Mouse (Mus musculus) lung, embryonic 14.5 days (tissue): ENCODE results near the gene Cyp2a4. TPM values are rescaled to one million over a fixed set of nuclear protein-coding genes. Genes with fewer than 3 reads are reported as not detected.
"Not testable (repeated sequence)": the region's sequence is repeated elsewhere in the genome, so short reads cannot be mapped to it uniquely, and the experiment has no call there.

Experiments used
- ATAC-seq: fragments of 200-750 bp; cut with Nextera tagmentation; 2 replicates; pipeline ENCODE4 v1.8.0; 2017; ENCODE audit warnings: mild to moderate bottlenecking, moderate TSS enrichment, moderate library complexity; ENCODE audit not compliant: insufficient read depth
- DNase-seq: peaks from one replicate; pipeline ENCODE4 v3.0.0-alpha.2; 2015
- H3K27ac ChIP-seq: fragments of 300-500 bp; sonication (generic); 2 replicates; pipeline ENCODE4 v1.5.1; 2014; ENCODE audit warnings: low read depth, mild to moderate bottlenecking, moderate library complexity
- H3K27me3 ChIP-seq: fragments of 300-500 bp; sonication (generic); 2 replicates; pipeline ENCODE4 v1.6.1; 2014; ENCODE audit warnings: low read length, control low read depth; ENCODE audit not compliant: insufficient read depth
- H3K36me3 ChIP-seq: fragments of 300-500 bp; sonication (generic); 2 replicates; pipeline ENCODE4 v1.6.1; 2014; ENCODE audit warnings: control low read depth; ENCODE audit not compliant: insufficient read depth
- H3K4me1 ChIP-seq: fragments of 300-500 bp; sonication (generic); 2 replicates; pipeline ENCODE4 v1.6.1; 2014; ENCODE audit warnings: antibody characterized with exemption, control low read depth; ENCODE audit not compliant: insufficient read depth
- H3K4me2 ChIP-seq: fragments of 300-500 bp; sonication (generic); 2 replicates; pipeline ENCODE4 v1.6.1; 2014; ENCODE audit warnings: mild to moderate bottlenecking
- H3K4me3 ChIP-seq: fragments of 300-500 bp; sonication (generic); 2 replicates; pipeline ENCODE4 v1.5.1; 2014; ENCODE audit warnings: low read depth, low read length
- H3K9ac ChIP-seq: fragments of 300-500 bp; sonication (generic); 2 replicates; pipeline ENCODE4 v1.6.1; 2014
- H3K9me3 ChIP-seq: fragments of 300-500 bp; sonication (generic); 2 replicates; pipeline ENCODE4 v1.6.1; 2016; ENCODE audit warnings: low read depth, low read length, control low read depth
- WGBS: fragments of 180-500 bp; shearing (Covaris S2); extraction: QIAGEN DNeasy Blood & Tissue Kit; methylation state at CpG from one replicate; pipeline ENCODE4 v1.1.7; 2014; 5-methylcytosine and 5-hydroxymethylcytosine counted together
- polyA plus RNA-seq: library from polyadenylated mRNA; unstranded; fragments of >200 nt; fragmentation: Nextera tagmentation; extraction: Ambion mirVana; gene quantifications from 2 replicates; pipeline ENCODE4 v1.2.1, GENCODE M21; 2014

The Cyp2a4 gene
- not detected in 2 replicates for polyA plus RNA-seq

GRCm38 (mm10) chr7:26306926-26307325 is at the start of gene Cyp2a4:
Gene Cyp2a4, plus strand, starts transcription at chr7:26307169.
- DNase-seq, H3K4me2 ChIP-seq, H3K9me3 ChIP-seq, H3K27me3 ChIP-seq, H3K4me1 ChIP-seq, H3K9ac ChIP-seq, H3K27ac ChIP-seq, ATAC-seq, H3K4me3 ChIP-seq, H3K36me3 ChIP-seq: not testable (repeated sequence)
- WGBS: 49% methylated on average over 2 of the region's 2 CpGs

- not testable (repeated sequence) for H3K27me3 ChIP-seq, DNase-seq, H3K36me3 ChIP-seq, H3K4me3 ChIP-seq, H3K4me2 ChIP-seq, H3K27ac ChIP-seq, H3K9me3 ChIP-seq, ATAC-seq, H3K4me1 ChIP-seq, H3K9ac ChIP-seq
- 67% methylated on average over 1 of the region's 1 CpGs for whole genome bisulfite sequencing
Measured at GRCm38 (mm10) chr7:26260034-26260433, 46.9 kb upstream of the Cyp2a4 start, which contains the start of gene Vmn1r184. Gene Vmn1r184, plus strand, starts transcription at chr7:26260334.

GRCm38 (mm10) chr7:26303429-26304166 is 3.4 kb upstream of the Cyp2a4 start:
- not testable (repeated sequence) for H3K4me3 ChIP-seq, H3K27me3 ChIP-seq, ATAC-seq, H3K9me3 ChIP-seq, H3K4me2 ChIP-seq, H3K9ac ChIP-seq, H3K4me1 ChIP-seq, H3K27ac ChIP-seq, H3K36me3 ChIP-seq, DNase-seq
- 78% methylated on average over 8 of the region's 8 CpGs for WGBS

GRCm38 (mm10) chr7:26311786-26312185 is 4.8 kb downstream of the Cyp2a4 start:
- DNase-seq, H3K4me1 ChIP-seq, H3K27ac ChIP-seq, H3K4me3 ChIP-seq, H3K9ac ChIP-seq, H3K4me2 ChIP-seq, H3K9me3 ChIP-seq, H3K36me3 ChIP-seq, ATAC-seq, H3K27me3 ChIP-seq: not testable (repeated sequence)
- WGBS: 85% methylated on average over 4 of the region's 4 CpGs

GRCm38 (mm10) chr7:26315194-26315593 is 8.2 kb downstream of the Cyp2a4 start:
- not testable (repeated sequence) for H3K4me3 ChIP-seq, H3K36me3 ChIP-seq, H3K27me3 ChIP-seq, H3K27ac ChIP-seq, H3K4me2 ChIP-seq, H3K4me1 ChIP-seq, DNase-seq, H3K9ac ChIP-seq, H3K9me3 ChIP-seq, ATAC-seq
- 73% methylated on average over 2 of the region's 2 CpGs for WGBS

- ATAC-seq, H3K4me1 ChIP-seq, H3K4me2 ChIP-seq, H3K27me3 ChIP-seq, H3K27ac ChIP-seq, H3K4me3 ChIP-seq, H3K36me3 ChIP-seq, DNase-seq, H3K9me3 ChIP-seq, H3K9ac ChIP-seq: not testable (repeated sequence)
- WGBS: 81% methylated on average over 4 of the region's 4 CpGs
Measured at GRCm38 (mm10) chr7:26315809-26316208, 8.8 kb downstream of the Cyp2a4 start.

GRCm38 (mm10) chr7:26320361-26320760 is 13.4 kb downstream of the Cyp2a4 start:
- not testable (repeated sequence) for DNase-seq, H3K4me2 ChIP-seq, H3K9ac ChIP-seq, H3K4me1 ChIP-seq, H3K4me3 ChIP-seq, H3K27me3 ChIP-seq, H3K36me3 ChIP-seq, H3K9me3 ChIP-seq, ATAC-seq, H3K27ac ChIP-seq
- WGBS: 63% methylated on average over 3 of the region's 3 CpGs

GRCm38 (mm10) chr7:26350177-26350576 is 43.2 kb downstream of the Cyp2a4 start:
- H3K27ac ChIP-seq, H3K4me3 ChIP-seq, H3K4me2 ChIP-seq, ATAC-seq, H3K4me1 ChIP-seq, H3K9ac ChIP-seq, H3K27me3 ChIP-seq, H3K9me3 ChIP-seq, DNase-seq, H3K36me3 ChIP-seq: not testable (repeated sequence)

GRCm38 (mm10) chr7:26352258-26352657 is 45.3 kb downstream of the Cyp2a4 start:
- 74% methylated on average over 2 of the region's 3 CpGs for WGBS
- H3K27ac ChIP-seq, H3K4me1 ChIP-seq, ATAC-seq, H3K4me3 ChIP-seq, H3K36me3 ChIP-seq, H3K9me3 ChIP-seq, H3K4me2 ChIP-seq, H3K9ac ChIP-seq, H3K27me3 ChIP-seq, DNase-seq: not testable (repeated sequence)

- not testable (repeated sequence) for H3K4me3 ChIP-seq, H3K9me3 ChIP-seq, H3K27ac ChIP-seq, H3K27me3 ChIP-seq, DNase-seq, ATAC-seq, H3K9ac ChIP-seq, H3K36me3 ChIP-seq, H3K4me2 ChIP-seq, H3K4me1 ChIP-seq
- 71% methylated on average over 5 of the region's 6 CpGs for WGBS
Measured at GRCm38 (mm10) chr7:26356719-26357118, 49.8 kb downstream of the Cyp2a4 start.
